Mouse (Mus musculus): Measurements from ENCODE around the gene Plaur. TPM values are rescaled to one million over a fixed set of nuclear protein-coding genes. Genes with fewer than 3 reads are reported as not detected.

Gene Plaur
- 6.9 and 7.8 TPM in 2 replicates for polyA plus RNA-seq (2015; fragmentation: Nextera tagmentation; extraction: Ambion mirVana)

- Histone ChIP-seq H3K36me3 (ENCODE audit: control insufficient read depth, insufficient read depth) (peaks cover 8% of the 10 kb centered on the region; the same call in 1 of the 2 replicates), H3K4me3 (ENCODE audit: low read depth, low read length) (peak within 1 kb of the TSS; percentile 40), H3K4me1 (replicated peaks; ENCODE audit: control insufficient read depth, insufficient read depth, low read length) (peaks cover 4% of the 10 kb centered on the region; the same call in 1 of the 2 replicates), H3K9ac (ENCODE audit: low read depth, low read length) (peak within 1 kb of the TSS; percentile 34; the same call in 1 of the 2 replicates), H3K27me3 (replicated peaks; ENCODE audit: control insufficient read depth, insufficient read depth, low read length) (no peaks in the 10 kb centered on the region), H3K4me2 (replicated peaks; ENCODE audit: low read depth) (peak within 1 kb of the TSS; percentile 66), H3K9me3 (ENCODE audit: control insufficient read depth) (no peaks in the 10 kb centered on the region), H3K27ac (ENCODE audit: low read depth, low read length) (peak within 1 kb of the TSS; percentile 35)
- peak; percentile 39 for ATAC-seq
- 1% methylated on average over 27 of the region's 27 CpGs for WGBS
- no peak for TF ChIP-seq CTCF (IDR thresholded peaks at IDR 0.05; ENCODE audit: low read depth)
Observed at GRCm38 (mm10) chr7:24462388-24463319, at the start of gene Plaur. TSS of gene Plaur (plus strand) at chr7:24462484.

- no peak for TF ChIP-seq CTCF (IDR thresholded peaks at IDR 0.05; ENCODE audit: low read depth)
- Histone ChIP-seq H3K9ac (ENCODE audit: low read depth, low read length) (no peak overlapping the region), H3K27me3 (replicated peaks; ENCODE audit: control insufficient read depth, insufficient read depth, low read length) (no peaks in the 10 kb centered on the region), H3K4me2 (replicated peaks; ENCODE audit: low read depth) (no peak overlapping the region), H3K4me3 (ENCODE audit: low read depth, low read length) (no peak overlapping the region), H3K27ac (ENCODE audit: low read depth, low read length) (no peak overlapping the region), H3K4me1 (replicated peaks; ENCODE audit: control insufficient read depth, insufficient read depth, low read length) (no peaks in the 10 kb centered on the region), H3K9me3 (ENCODE audit: control insufficient read depth) (no peaks in the 10 kb centered on the region), H3K36me3 (ENCODE audit: control insufficient read depth, insufficient read depth) (peaks cover 17% of the 10 kb centered on the region; the same call in 1 of the 2 replicates)
- no peak for ATAC-seq
- 72% methylated on average over 3 of the region's 3 CpGs for WGBS
Observed at GRCm38 (mm10) chr7:24413630-24414029, 48.7 kb upstream of the Plaur start.

- Histone ChIP-seq H3K36me3 (ENCODE audit: control insufficient read depth, insufficient read depth) (peaks cover 17% of the 10 kb centered on the region; the same call in 1 of the 2 replicates), H3K27ac (ENCODE audit: low read depth, low read length) (no peak overlapping the region), H3K9ac (ENCODE audit: low read depth, low read length) (no peak overlapping the region), H3K4me2 (replicated peaks; ENCODE audit: low read depth) (no peak overlapping the region), H3K27me3 (replicated peaks; ENCODE audit: control insufficient read depth, insufficient read depth, low read length) (no peaks in the 10 kb centered on the region), H3K9me3 (ENCODE audit: control insufficient read depth) (no peaks in the 10 kb centered on the region), H3K4me1 (replicated peaks; ENCODE audit: control insufficient read depth, insufficient read depth, low read length) (no peaks in the 10 kb centered on the region), H3K4me3 (ENCODE audit: low read depth, low read length) (no peak overlapping the region)
- no peak for TF ChIP-seq CTCF (IDR thresholded peaks at IDR 0.05; ENCODE audit: low read depth)
- no peak for ATAC-seq
- WGBS: 79% methylated on average over 7 of the region's 7 CpGs
Observed at GRCm38 (mm10) chr7:24415261-24415660, 47.0 kb upstream of the Plaur start.

GRCm38 (mm10) chr7:24419579-24419978 lies 42.7 kb upstream of the Plaur start:
- Histone ChIP-seq H3K9me3 (ENCODE audit: control insufficient read depth) (no peaks in the 10 kb centered on the region), H3K36me3 (ENCODE audit: control insufficient read depth, insufficient read depth) (peaks cover 38% of the 10 kb centered on the region; the same call in 1 of the 2 replicates), H3K9ac (ENCODE audit: low read depth, low read length) (no peak overlapping the region), H3K4me1 (replicated peaks; ENCODE audit: control insufficient read depth, insufficient read depth, low read length) (no peaks in the 10 kb centered on the region), H3K27me3 (replicated peaks; ENCODE audit: control insufficient read depth, insufficient read depth, low read length) (no peaks in the 10 kb centered on the region), H3K27ac (ENCODE audit: low read depth, low read length) (no peak overlapping the region), H3K4me3 (ENCODE audit: low read depth, low read length) (no peak overlapping the region), H3K4me2 (replicated peaks; ENCODE audit: low read depth) (no peak overlapping the region)
- no peak for TF ChIP-seq CTCF (IDR thresholded peaks at IDR 0.05; ENCODE audit: low read depth)
- ATAC-seq: no peak
- WGBS: 92% methylated on average over 8 of the region's 8 CpGs

- Histone ChIP-seq H3K27ac (ENCODE audit: low read depth, low read length) (no peak overlapping the region), H3K4me2 (replicated peaks; ENCODE audit: low read depth) (no peak overlapping the region), H3K36me3 (ENCODE audit: control insufficient read depth, insufficient read depth) (peaks cover 33% of the 10 kb centered on the region; the same call in 1 of the 2 replicates), H3K4me3 (ENCODE audit: low read depth, low read length) (no peak overlapping the region), H3K9ac (ENCODE audit: low read depth, low read length) (no peak overlapping the region), H3K4me1 (replicated peaks; ENCODE audit: control insufficient read depth, insufficient read depth, low read length) (no peaks in the 10 kb centered on the region), H3K9me3 (ENCODE audit: control insufficient read depth) (no peaks in the 10 kb centered on the region), H3K27me3 (replicated peaks; ENCODE audit: control insufficient read depth, insufficient read depth, low read length) (no peaks in the 10 kb centered on the region)
- WGBS: 84% methylated on average over 7 of the region's 7 CpGs
- ATAC-seq: no peak
- TF ChIP-seq CTCF (IDR thresholded peaks at IDR 0.05; ENCODE audit: low read depth): no peak
Observed at GRCm38 (mm10) chr7:24421648-24422047, 40.6 kb upstream of the Plaur start.

- Histone ChIP-seq H3K9me3 (ENCODE audit: control insufficient read depth) (no peaks in the 10 kb centered on the region), H3K4me1 (replicated peaks; ENCODE audit: control insufficient read depth, insufficient read depth, low read length) (no peaks in the 10 kb centered on the region), H3K9ac (ENCODE audit: low read depth, low read length) (no peak overlapping the region), H3K4me2 (replicated peaks; ENCODE audit: low read depth) (no peak overlapping the region), H3K36me3 (ENCODE audit: control insufficient read depth, insufficient read depth) (peaks cover 28% of the 10 kb centered on the region; the same call in 1 of the 2 replicates), H3K27me3 (replicated peaks; ENCODE audit: control insufficient read depth, insufficient read depth, low read length) (no peaks in the 10 kb centered on the region), H3K4me3 (ENCODE audit: low read depth, low read length) (no peak overlapping the region), H3K27ac (ENCODE audit: low read depth, low read length) (no peak overlapping the region)
- WGBS: 83% methylated on average over 8 of the region's 8 CpGs
- TF ChIP-seq CTCF (IDR thresholded peaks at IDR 0.05; ENCODE audit: low read depth): no peak
- ATAC-seq: no peak
Observed at GRCm38 (mm10) chr7:24422251-24422650, 40.0 kb upstream of the Plaur start.

All from intestine, postnatal 0 days (tissue).